Mouse (Mus musculus): ENCODE data around the gene Hcn4. TPM values are rescaled to one million over a fixed set of nuclear protein-coding genes. Genes with fewer than 3 reads are reported as not detected.

Hcn4 gene
- 1 to 10 TPM; 6.6 to 7.8 TPM for total RNA-seq (2021)
- long read RNA-seq, experiment 1 = 0 reads
- long read RNA-seq, experiment 2, partial matches to known transcripts = 0 of 1 reads
- long read RNA-seq, experiment 2, other reads (novel, unspliced or antisense) = 1 of 1 reads

DNA sequence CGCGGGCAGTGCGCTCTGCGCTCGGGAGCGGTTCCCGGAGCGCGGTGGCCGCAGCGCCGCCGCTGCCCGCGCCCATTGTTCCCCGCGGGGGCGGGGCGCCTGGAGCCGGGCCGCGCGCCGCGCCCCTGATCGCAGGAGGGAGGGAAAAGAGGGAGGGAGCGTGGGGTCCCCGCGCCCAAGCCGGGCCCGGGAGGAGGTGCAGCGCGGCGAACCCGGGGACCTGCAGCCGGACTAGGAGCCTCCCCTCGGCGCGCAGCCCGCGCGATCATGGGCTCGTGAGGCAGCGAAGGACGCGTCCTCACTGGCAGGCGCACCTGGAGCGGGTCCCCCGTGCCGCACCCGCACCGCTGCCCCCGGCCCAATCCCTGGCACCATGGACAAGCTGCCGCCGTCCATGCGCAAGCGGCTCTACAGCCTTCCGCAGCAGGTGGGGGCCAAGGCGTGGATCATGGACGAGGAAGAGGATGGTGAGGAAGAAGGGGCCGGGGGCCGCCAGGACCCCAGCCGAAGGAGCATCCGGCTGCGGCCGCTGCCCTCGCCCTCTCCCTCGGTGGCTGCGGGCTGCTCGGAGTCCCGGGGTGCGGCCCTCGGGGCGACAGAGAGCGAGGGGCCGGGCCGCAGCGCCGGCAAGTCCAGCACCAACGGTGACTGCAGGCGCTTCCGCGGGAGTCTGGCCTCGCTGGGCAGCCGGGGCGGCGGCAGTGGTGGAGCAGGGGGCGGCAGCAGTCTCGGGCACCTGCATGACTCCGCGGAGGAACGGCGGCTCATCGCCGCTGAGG, at the start of gene Hcn4:
Gene Hcn4, plus strand, starts transcription at position 274 of the 779 bp plus-strand sequence.
- Histone ChIP-seq H3K4me3 (peak within 1 kb of the TSS; percentile 51), H3K27ac (peak within 1 kb of the TSS; percentile 36)
- peak in 1 of 2 experiments; percentile 40 for DNase-seq (ENCODE audit: extremely low spot score in 1 of 2, low spot score in 2 of 2)
- intact Hi-C loops (cut with DNase I) = loop anchor here (5.0 kb wide), 1 partner anchor 111 kb away; no protein-coding TSS in a partner anchor
- TF ChIP-seq CTCF (IDR thresholded peaks at IDR 0.05) = no peak

DNA sequence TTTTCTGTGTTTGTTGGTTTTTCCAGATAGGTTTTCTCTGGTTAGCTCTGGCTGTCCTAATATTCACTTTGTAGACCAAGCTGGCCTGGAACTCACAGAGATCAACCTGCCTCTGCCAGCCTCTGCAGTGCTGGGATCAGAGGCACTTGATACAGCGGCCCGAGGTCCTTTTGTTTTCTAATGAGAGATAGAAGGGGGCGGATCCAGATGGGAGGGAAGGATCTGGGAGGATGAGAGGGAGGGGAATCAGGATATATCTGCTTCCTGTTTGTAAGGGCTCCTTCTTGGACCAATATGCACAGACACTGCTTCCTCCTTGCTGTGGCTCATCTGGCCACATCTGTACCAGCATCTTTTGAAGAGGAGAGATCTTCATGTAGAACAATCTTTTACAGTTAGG, 48.5 kb upstream of the Hcn4 start:
- intact Hi-C loops (cut with DNase I) = no loop called here
- no peak overlapping the region for H3K4me3 ChIP-seq
- DNase-seq (ENCODE audit: extremely low spot score in 1 of 2, low spot score in 2 of 2) = no peak
- H3K27ac ChIP-seq = no peak overlapping the region
- TF ChIP-seq CTCF (IDR thresholded peaks at IDR 0.05) = no peak

- Histone ChIP-seq H3K4me3 (no peak overlapping the region), H3K27ac (no peak overlapping the region)
- no peak for DNase-seq (ENCODE audit: extremely low spot score in 1 of 2, low spot score in 2 of 2)
- peak; percentile 37 for TF ChIP-seq CTCF (IDR thresholded peaks at IDR 0.05)
- intact Hi-C loops (cut with DNase I) = no loop called here
Measured at GRCm38 (mm10) chr9:58775363-58775762, 47.8 kb upstream of the Hcn4 start.

GRCm38 (mm10) chr9:58789476-58789875, 33.7 kb upstream of the Hcn4 start:
- no peak for DNase-seq (ENCODE audit: extremely low spot score in 1 of 2, low spot score in 2 of 2)
- no peak overlapping the region for H3K4me3 ChIP-seq
- no peak for TF ChIP-seq CTCF (IDR thresholded peaks at IDR 0.05)
- intact Hi-C loops (cut with DNase I) = no loop called here
- no peak overlapping the region for H3K27ac ChIP-seq

GRCm38 (mm10) chr9:58798155-58798554, 25.1 kb upstream of the Hcn4 start:
- Histone ChIP-seq H3K4me3 (no peak overlapping the region), H3K27ac (no peak overlapping the region)
- TF ChIP-seq CTCF (IDR thresholded peaks at IDR 0.05) = no peak
- intact Hi-C loops (cut with DNase I) = no loop called here
- no peak for DNase-seq (ENCODE audit: extremely low spot score in 1 of 2, low spot score in 2 of 2)

- no peak overlapping the region for H3K4me3 ChIP-seq
- no peak for DNase-seq (ENCODE audit: extremely low spot score in 1 of 2, low spot score in 2 of 2)
- no peak for TF ChIP-seq CTCF (IDR thresholded peaks at IDR 0.05)
- intact Hi-C loops (cut with DNase I) = no loop called here
- no peak overlapping the region for H3K27ac ChIP-seq
Measured at GRCm38 (mm10) chr9:58801441-58801840, 21.8 kb upstream of the Hcn4 start.

- no peak for TF ChIP-seq CTCF (IDR thresholded peaks at IDR 0.05)
- Histone ChIP-seq H3K27ac (no peak overlapping the region), H3K4me3 (no peak overlapping the region)
- intact Hi-C loops (cut with DNase I) = no loop called here
- no peak for DNase-seq (ENCODE audit: extremely low spot score in 1 of 2, low spot score in 2 of 2)
Measured at GRCm38 (mm10) chr9:58802294-58802693, 20.9 kb upstream of the Hcn4 start.

DNA sequence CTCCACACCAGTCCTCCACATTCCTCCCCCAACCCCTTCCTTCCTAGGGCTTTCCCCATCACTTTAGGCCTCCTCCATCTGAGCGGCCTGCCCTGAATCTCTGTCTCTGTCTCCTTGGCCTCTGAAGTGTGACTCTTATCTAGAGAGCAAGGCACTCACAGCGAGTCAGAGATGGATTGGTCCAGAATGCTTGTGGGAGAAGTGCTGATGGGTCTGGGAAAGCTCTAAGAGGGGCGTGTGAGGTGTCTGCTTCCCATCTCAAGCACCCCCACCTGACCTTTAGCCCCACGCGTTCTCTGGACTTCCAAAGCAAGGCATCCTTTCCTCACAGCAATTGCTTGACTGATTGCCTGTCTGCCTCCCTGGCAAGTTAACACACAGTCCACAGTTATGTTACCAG, 20.4 kb upstream of the Hcn4 start:
- TF ChIP-seq CTCF (IDR thresholded peaks at IDR 0.05) = no peak
- H3K27ac ChIP-seq = no peak overlapping the region
- DNase-seq (ENCODE audit: extremely low spot score in 1 of 2, low spot score in 2 of 2) = no peak
- H3K4me3 ChIP-seq = no peak overlapping the region
- intact Hi-C loops (cut with DNase I) = no loop called here

DNA sequence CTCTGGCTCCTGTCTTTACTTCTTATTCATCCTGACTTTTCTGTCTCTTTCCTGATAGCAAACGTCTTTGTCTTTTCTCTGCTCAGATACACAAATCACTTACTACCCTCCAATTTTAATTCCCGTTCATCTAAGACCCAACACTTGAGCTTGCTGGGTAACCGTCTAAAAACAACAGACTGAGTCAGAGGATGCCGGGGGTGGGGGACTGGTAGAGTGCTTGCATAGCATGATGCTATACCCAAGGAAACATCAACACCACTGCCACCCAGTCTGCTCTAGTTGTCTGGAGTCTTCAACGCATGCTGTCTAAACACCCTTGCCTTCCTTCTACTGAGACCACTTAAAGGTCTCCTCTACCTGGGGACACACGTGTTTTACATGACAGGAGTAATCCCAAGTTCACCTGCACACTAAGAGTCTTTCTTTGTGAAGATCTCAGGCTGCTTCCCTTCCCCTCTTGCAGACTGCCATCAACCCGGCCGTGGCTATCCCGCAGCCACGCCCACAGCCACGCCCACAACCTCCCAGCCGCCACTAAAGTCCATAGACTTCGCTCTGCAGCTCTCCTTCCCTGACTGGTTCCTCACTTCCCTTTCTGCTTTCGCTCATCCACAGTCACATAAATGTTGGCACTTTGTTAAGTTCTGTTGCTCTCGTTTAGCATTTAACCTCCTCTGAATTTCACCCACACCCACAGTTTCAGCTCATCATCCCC, 17.5 kb upstream of the Hcn4 start:
- Histone ChIP-seq H3K27ac (no peak overlapping the region), H3K4me3 (no peak overlapping the region; the same call in 1 of the 2 replicates)
- intact Hi-C loops (cut with DNase I) = no loop called here
- no peak for DNase-seq (ENCODE audit: extremely low spot score in 1 of 2, low spot score in 2 of 2)
- no peak for TF ChIP-seq CTCF (IDR thresholded peaks at IDR 0.05)

- intact Hi-C loops (cut with DNase I) = no loop called here
- no peak overlapping the region for H3K4me3 ChIP-seq
- no peak for TF ChIP-seq CTCF (IDR thresholded peaks at IDR 0.05)
- DNase-seq (ENCODE audit: extremely low spot score in 1 of 2, low spot score in 2 of 2) = no peak
- no peak overlapping the region for H3K27ac ChIP-seq
Measured at GRCm38 (mm10) chr9:58811171-58811570, 12.0 kb upstream of the Hcn4 start.

DNA sequence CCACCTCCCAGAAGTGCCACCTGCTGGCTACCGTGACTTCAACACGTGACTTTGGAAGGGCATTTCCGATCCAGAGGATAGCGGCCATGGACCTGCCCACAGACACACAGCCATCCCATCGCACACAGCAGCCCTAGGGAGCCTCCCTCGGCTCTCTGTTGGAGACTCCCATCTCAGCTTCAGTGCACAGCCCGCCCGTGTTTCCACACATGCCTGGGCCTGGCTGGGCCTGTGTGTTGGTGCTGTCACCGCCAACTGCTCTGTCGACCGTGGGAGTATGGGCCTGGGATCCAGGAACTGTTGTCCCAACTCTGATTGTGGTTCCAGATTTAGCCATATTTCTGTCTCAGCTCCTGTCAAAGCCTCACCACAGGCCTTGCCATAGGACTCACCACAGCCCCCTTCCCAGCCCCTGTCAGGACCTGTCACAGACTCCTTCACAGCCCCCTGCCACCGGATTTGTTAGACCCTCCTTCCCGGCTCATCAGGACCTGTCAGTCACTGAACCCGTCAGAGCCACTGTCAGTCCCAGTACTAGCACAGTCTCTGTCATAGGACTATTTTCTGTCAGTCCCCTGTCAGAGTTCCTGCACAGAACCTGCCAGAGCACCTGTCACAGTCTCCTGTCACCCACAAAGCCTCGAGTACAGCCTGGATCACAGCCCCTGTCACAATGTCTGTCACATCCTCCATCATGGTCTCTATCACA, 7.5 kb upstream of the Hcn4 start:
- H3K4me3 ChIP-seq = no peak overlapping the region
- peak; percentile 35 to 51 for DNase-seq (ENCODE audit: extremely low spot score in 1 of 2, low spot score in 2 of 2)
- no peak for TF ChIP-seq CTCF (IDR thresholded peaks at IDR 0.05)
- intact Hi-C loops (cut with DNase I) = no loop called here
- no peak overlapping the region for H3K27ac ChIP-seq

GRCm38 (mm10) chr9:58816458-58816857, 6.8 kb upstream of the Hcn4 start:
- Histone ChIP-seq H3K4me3 (no peak overlapping the region), H3K27ac (no peak overlapping the region)
- no peak for TF ChIP-seq CTCF (IDR thresholded peaks at IDR 0.05)
- no peak for DNase-seq (ENCODE audit: extremely low spot score in 1 of 2, low spot score in 2 of 2)
- intact Hi-C loops (cut with DNase I) = no loop called here
